Mouse (Mus musculus) MEL (cell line): ENCODE data around the gene Lrrfip2. TPM values are rescaled to one million over a fixed set of nuclear protein-coding genes. Genes with fewer than 3 reads are reported as not detected.

Source experiments
- DNase-seq: peaks from one replicate; pipeline ENCODE4 v3.0.0; 2011; ENCODE audit warnings: low read depth, low spot score
- H3K27ac ChIP-seq: 2 replicates; pipeline ENCODE4 v1.5.1; 2012; ENCODE audit warnings: low read depth, mild to moderate bottlenecking, control low read depth, low read length, moderate library complexity; ENCODE audit not compliant: control insufficient read depth
- H3K27me3 ChIP-seq, 2 experiments: fragments of 150-350 bp in 1 of 2; sonication (generic) in 1 of 2; 2 replicates each; pipeline ENCODE4 v1.6.1; 2012; ENCODE audit warnings: low read length in 2 of 2, mild to moderate bottlenecking in 2 of 2, improper control_type of control experiment in 1 of 2, moderate library complexity in 1 of 2; ENCODE audit not compliant: insufficient read depth in 2 of 2, control insufficient read depth in 1 of 2
- H3K36me3 ChIP-seq, 2 experiments: 2 replicates each; pipeline ENCODE4 v1.6.1; 2012 to 2014; ENCODE audit warnings: low read length in 2 of 2, improper control_type of control experiment in 1 of 2, inconsistent platforms in 1 of 2, mild to moderate bottlenecking in 1 of 2; ENCODE audit not compliant: insufficient read depth in 2 of 2, control insufficient read depth in 1 of 2
- H3K4me1 ChIP-seq, 2 experiments: fragments of 150-350 bp in 1 of 2; sonication (generic) in 1 of 2; 2 replicates each; pipeline ENCODE4 v1.6.1; 2012; ENCODE audit warnings: low read length in 2 of 2, improper control_type of control experiment in 1 of 2, mild to moderate bottlenecking in 1 of 2; ENCODE audit not compliant: insufficient read depth in 2 of 2, control insufficient read depth in 1 of 2
- H3K4me3 ChIP-seq, 2 experiments: fragments of 150-350 bp in 1 of 2; sonication (generic) in 1 of 2; 2 replicates each; pipeline ENCODE4 v1.5.1; 2012; ENCODE audit warnings: low read depth in 2 of 2, low read length in 2 of 2, mild to moderate bottlenecking in 2 of 2, moderate library complexity in 2 of 2, control low read depth in 1 of 2, improper control_type of control experiment in 1 of 2; ENCODE audit not compliant: control insufficient read depth in 1 of 2, insufficient read depth in 1 of 2
- H3K79me2 ChIP-seq: 2 replicates; pipeline ENCODE4 v1.6.1; 2012; ENCODE audit warnings: mild to moderate bottlenecking, low read length, moderate library complexity; ENCODE audit not compliant: control insufficient read depth, poor library complexity, insufficient read depth
- H3K9ac ChIP-seq: 2 replicates; pipeline ENCODE4 v1.6.1; 2012; ENCODE audit warnings: low read depth, mild to moderate bottlenecking, control low read depth, low read length, moderate library complexity; ENCODE audit not compliant: control insufficient read depth, poor library complexity, severe bottlenecking
- H3K9me3 ChIP-seq: fragments of 150-350 bp; sonication (generic); replicated peaks from 2 replicates; pipeline ENCODE4 v1.6.1; 2012; ENCODE audit warnings: mild to moderate bottlenecking, low read length, improper control_type of control experiment, moderate library complexity; ENCODE audit not compliant: insufficient read depth
- BHLHE40 ChIP-seq: IDR thresholded peaks from 2 replicates; pipeline ENCODE4 v1.6.1; 2012; ENCODE audit warnings: low read depth, mild to moderate bottlenecking, inconsistent platforms, low read length, improper control_type of control experiment, borderline replicate concordance
- CHD1 ChIP-seq: IDR thresholded peaks from 2 replicates; pipeline ENCODE4 v1.6.1; 2012; ENCODE audit warnings: low read depth, mild to moderate bottlenecking, inconsistent platforms, low read length, improper control_type of control experiment
- CTCF ChIP-seq, 3 experiments: IDR thresholded peaks in 2 of 3; conservative IDR thresholded peaks in 1 of 3; 2 replicates each; pipeline ENCODE4 v1.5.1; 2011 to 2012; ENCODE audit warnings: low read length in 3 of 3, low read depth in 2 of 3, mild to moderate bottlenecking in 2 of 3, improper control_type of control experiment in 1 of 3, inconsistent platforms in 1 of 3, mixed read lengths in 1 of 3, moderate library complexity in 1 of 3; ENCODE audit not compliant: control insufficient read depth in 1 of 3, insufficient read depth in 1 of 3, poor library complexity in 1 of 3, severe bottlenecking in 1 of 3
- EP300 ChIP-seq, 2 experiments: IDR thresholded peaks; 2 replicates each; pipeline ENCODE4 v1.6.1; 2011; ENCODE audit warnings: improper control_type of control experiment in 2 of 2, low read length in 2 of 2, low read depth in 1 of 2, mild to moderate bottlenecking in 1 of 2
- ETS1 ChIP-seq: IDR thresholded peaks from 2 replicates; pipeline ENCODE4 v1.6.1; 2012; ENCODE audit warnings: low read depth, mild to moderate bottlenecking, inconsistent platforms, low read length, improper control_type of control experiment, moderate library complexity
- GABPA ChIP-seq: IDR thresholded peaks from 2 replicates; pipeline ENCODE4 v1.6.1; 2012; ENCODE audit warnings: low read depth, mild to moderate bottlenecking, inconsistent platforms, low read length, improper control_type of control experiment, moderate library complexity
- GATA1 ChIP-seq: IDR thresholded peaks from 2 replicates; pipeline ENCODE4 v1.6.1; 2011; ENCODE audit warnings: low read depth, low read length, improper control_type of control experiment
- JUND ChIP-seq: IDR thresholded peaks from 2 replicates; pipeline ENCODE4 v1.6.1; 2011; ENCODE audit warnings: low read depth, mild to moderate bottlenecking, improper control_type of control experiment, low read length
- MAFK ChIP-seq: IDR thresholded peaks from 2 replicates; pipeline ENCODE4 v1.6.1; 2011; ENCODE audit warnings: low read depth, mild to moderate bottlenecking, low read length, improper control_type of control experiment, borderline replicate concordance
- MAX ChIP-seq: IDR thresholded peaks from 2 replicates; pipeline ENCODE4 v1.6.1; 2011; ENCODE audit warnings: low read length, improper control_type of control experiment
- MAZ ChIP-seq: IDR thresholded peaks from 2 replicates; pipeline ENCODE4 v1.6.1; 2012; ENCODE audit warnings: low read depth, mild to moderate bottlenecking, inconsistent platforms, low read length, improper control_type of control experiment
- MXI1 ChIP-seq: IDR thresholded peaks from 2 replicates; pipeline ENCODE4 v1.6.1; 2011; ENCODE audit warnings: mild to moderate bottlenecking, low read depth, low read length, improper control_type of control experiment
- MYB ChIP-seq: IDR thresholded peaks from 2 replicates; pipeline ENCODE4 v1.6.1; 2011; ENCODE audit warnings: mild to moderate bottlenecking, low read depth, low read length, improper control_type of control experiment
- MYC ChIP-seq: IDR thresholded peaks from 2 replicates; pipeline ENCODE4 v1.6.1; 2011; ENCODE audit warnings: low read depth, mild to moderate bottlenecking, low read length, improper control_type of control experiment, moderate library complexity
- NELFE ChIP-seq: IDR thresholded peaks from 2 replicates; pipeline ENCODE4 v1.6.1; 2011; ENCODE audit warnings: low read depth, low read length, improper control_type of control experiment
- POLR2AphosphoS2 ChIP-seq: IDR thresholded peaks from 2 replicates; pipeline ENCODE4 v1.6.1; 2011; ENCODE audit warnings: low read length, improper control_type of control experiment
- POLR2AphosphoS5 ChIP-seq: IDR thresholded peaks from 2 replicates; pipeline ENCODE4 v1.6.1; 2012; ENCODE audit warnings: low read depth, borderline replicate concordance, mild to moderate bottlenecking, inconsistent platforms, low read length, moderate library complexity, mixed read lengths
- RAD21 ChIP-seq: IDR thresholded peaks from 2 replicates; pipeline ENCODE4 v1.6.1; 2011; ENCODE audit warnings: mild to moderate bottlenecking, low read depth, low read length, improper control_type of control experiment
- RCOR1 ChIP-seq: IDR thresholded peaks from 2 replicates; pipeline ENCODE4 v1.6.1; 2012; ENCODE audit warnings: low read depth, mild to moderate bottlenecking, inconsistent platforms, low read length, improper control_type of control experiment
- SMC3 ChIP-seq: IDR thresholded peaks from 2 replicates; pipeline ENCODE4 v1.6.1; 2011; ENCODE audit warnings: low read depth, low read length, improper control_type of control experiment
- TAL1 ChIP-seq: IDR thresholded peaks from 2 replicates; pipeline ENCODE4 v1.6.1; 2012; ENCODE audit warnings: mild to moderate bottlenecking, inconsistent platforms, low read length, moderate library complexity, mixed read lengths
- TBP ChIP-seq: IDR thresholded peaks from 2 replicates; pipeline ENCODE4 v1.8.0; 2011; ENCODE audit warnings: low read depth, low read length, improper control_type of control experiment
- TCF12 ChIP-seq: IDR thresholded peaks from 2 replicates; pipeline ENCODE4 v1.6.1; 2014; ENCODE audit warnings: low read depth, mild to moderate bottlenecking, inconsistent platforms, low read length, improper control_type of control experiment, moderate library complexity
- USF1 ChIP-seq: IDR thresholded peaks from 2 replicates; pipeline ENCODE4 v1.6.1; 2014; ENCODE audit warnings: low read depth, mild to moderate bottlenecking, inconsistent platforms, low read length, improper control_type of control experiment, moderate library complexity
- USF2 ChIP-seq, 2 experiments: IDR thresholded peaks; 2 replicates each; pipeline ENCODE4 v1.6.1; 2011 to 2012; ENCODE audit warnings: improper control_type of control experiment in 2 of 2, low read length in 2 of 2, borderline replicate concordance in 1 of 2, inconsistent platforms in 1 of 2, low read depth in 1 of 2, mild to moderate bottlenecking in 1 of 2; ENCODE audit not compliant: insufficient read depth in 1 of 2
- ZC3H11A ChIP-seq: IDR thresholded peaks from 2 replicates; pipeline ENCODE4 v1.6.1; 2012; ENCODE audit warnings: low read depth, mild to moderate bottlenecking, inconsistent platforms, low read length, improper control_type of control experiment
- ZKSCAN1 ChIP-seq: IDR thresholded peaks from 2 replicates; pipeline ENCODE4 v1.6.1; 2012; ENCODE audit warnings: low read depth, mild to moderate bottlenecking, inconsistent platforms, low read length, improper control_type of control experiment, moderate library complexity
- ZMIZ1 ChIP-seq: IDR thresholded peaks from 2 replicates; pipeline ENCODE4 v1.6.1; 2012; ENCODE audit warnings: low read depth, mild to moderate bottlenecking, inconsistent platforms, low read length, improper control_type of control experiment, moderate library complexity
- ZNF384 ChIP-seq: IDR thresholded peaks from 2 replicates; pipeline ENCODE4 v1.6.1; 2012; ENCODE audit warnings: low read depth, mild to moderate bottlenecking, inconsistent platforms, low read length, improper control_type of control experiment
- polyA plus RNA-seq, 2 experiments: library from polyadenylated mRNA; stranded (reverse) in 1 of 2; unstranded in 1 of 2; fragments of >175 nt in 1 of 2; fragments of >200 nt in 1 of 2; gene quantifications; 2 replicates each; pipeline versions ENCODE4 v1.2.1 to v1.2.4; 2012; ENCODE audit warnings: low replicate concordance in 2 of 2, low read depth in 1 of 2; ENCODE audit not compliant: insufficient read length in 2 of 2, insufficient read depth in 1 of 2, missing spikeins in 1 of 2
- total RNA-seq: library from RNA; depleted of rRNA; stranded (reverse); fragments of 300-350 nt; gene quantifications from 2 replicates; pipeline ENCODE4 v1.2.3, GENCODE M21; 2012

The Lrrfip2 gene
- total and polyA plus RNA-seq, 3 experiments, result 26.0 to 42.7 TPM; not detected in 1

- Histone ChIP-seq H3K4me1 (peaks cover 22 to 24% of the 10 kb centered on the region in 2 experiments), H3K9me3 (no peaks in the 10 kb centered on the region), H3K27me3 (no peaks in the 10 kb centered on the region), H3K27ac (no peak overlapping the region), H3K79me2 (no peaks in the 10 kb centered on the region), H3K36me3 (peaks cover 0 to 39% of the 10 kb centered on the region in 2 experiments; a peak in 2 of 4 replicates), H3K9ac (no peak overlapping the region)
- TF ChIP-seq RAD21 (no peak), SMC3 (no peak)
- TF ChIP-seq, all 39 proteins: peak for 0
- H3K4me3 ChIP-seq, result no peak overlapping the region
- no peak for DNase-seq
Measured at GRCm38 (mm10) chr9:111149188-111149945, 32.0 kb downstream of the Lrrfip2 start.

- H3K9me3 ChIP-seq, result no peaks in the 10 kb centered on the region
- peak; percentile 51 for DNase-seq
- peaks cover 0 to 16% of the 10 kb centered on the region in 2 experiments; a peak in 2 of 4 replicates for H3K36me3 ChIP-seq
- peak overlapping the region; percentile 87 for H3K27ac ChIP-seq
- no peak overlapping the region for H3K4me3 ChIP-seq
- H3K9ac ChIP-seq, result peak overlapping the region; percentile 30; the same call in 1 of the 2 replicates
- H3K4me1 ChIP-seq, result peaks cover 7 to 11% of the 10 kb centered on the region in 2 experiments; a peak in 3 of 4 replicates
- H3K27me3 ChIP-seq, result no peaks in the 10 kb centered on the region
- no peaks in the 10 kb centered on the region for H3K79me2 ChIP-seq
- no peak for TF ChIP-seq USF2 (IDR thresholded peaks at IDR 0.05; ENCODE audit: borderline replicate concordance in 1 of 2, insufficient read depth in 1 of 2, low read depth in 1 of 2, low read length in 2 of 2)
- TF ChIP-seq JUND, result no peak
- TF ChIP-seq EP300 (IDR thresholded peaks at IDR 0.05; ENCODE audit: low read depth in 1 of 2, low read length in 2 of 2), result peak; percentile 36 to 63; a peak in 2 of 4 replicates
- no peak for TF ChIP-seq CTCF (IDR thresholded peaks at IDR 0.05 in 2 of 3, conservative IDR thresholded peaks at IDR 0.05 in 1 of 3; ENCODE audit: control insufficient read depth in 1 of 3, insufficient read depth in 1 of 3, low read depth in 2 of 3, low read length in 3 of 3, poor library complexity in 1 of 3, severe bottlenecking in 1 of 3)
- TF ChIP-seq CHD1, result no peak
- no peak for TF ChIP-seq ZMIZ1
- TF ChIP-seq ZKSCAN1, result no peak
- 0 out of 2 replicates have a peak, but pooled peaks have one; percentile 22 for TF ChIP-seq BHLHE40
- no peak; the same call in 1 of the 2 replicates for TF ChIP-seq RCOR1
- peak; percentile 44 for TF ChIP-seq GATA1
- TF ChIP-seq MYB, result no peak
- TF ChIP-seq MYC, result no peak
- peak; percentile 72; the same call in 1 of the 2 replicates for TF ChIP-seq ETS1
- no peak for TF ChIP-seq MAX
- no peak for TF ChIP-seq POLR2AphosphoS5
- TF ChIP-seq GABPA, result no peak
- no peak for TF ChIP-seq ZC3H11A
- no peak for TF ChIP-seq RAD21
- no peak for TF ChIP-seq TBP
- TF ChIP-seq SMC3, result no peak
- TF ChIP-seq TCF12, result peak; percentile 25; the same call in 1 of the 2 replicates
- TF ChIP-seq USF1, result no peak
- TF ChIP-seq ZNF384, result no peak
- no peak for TF ChIP-seq POLR2AphosphoS2
- no peak for TF ChIP-seq NELFE
- TF ChIP-seq MAZ, result no peak
- TF ChIP-seq MAFK, result no peak
- 0 out of 2 replicates have a peak, but pooled peaks have one; percentile 14 for TF ChIP-seq TAL1
- TF ChIP-seq MXI1, result no peak
Measured at GRCm38 (mm10) chr9:111152314-111152897, 35.0 kb downstream of the Lrrfip2 start.
